Mouse (Mus musculus) CH12.LX (cell line): ENCODE measurements at regions not wholly inside any gene's neighbourhood (a gene's known extent, or its start where the extent isn't known, plus 50 kb on each side); places are given as distances from the start of the nearest gene placed in this dataset.

Source experiments
- DNase-seq: peaks from one replicate; pipeline ENCODE4 v3.0.0-alpha.2; 2013; ENCODE audit errors: extremely low read depth
- H3K27ac ChIP-seq: 2 replicates; pipeline ENCODE4 v1.5.1; 2012; ENCODE audit warnings: low read depth, mild to moderate bottlenecking, control low read depth, moderate library complexity; ENCODE audit not compliant: insufficient read depth
- H3K27me3 ChIP-seq: replicated peaks from 2 replicates; pipeline ENCODE3; 2012; ENCODE audit warnings: inconsistent platforms
- H3K36me3 ChIP-seq, 2 experiments: replicated peaks in 1 of 2; 2 replicates each; pipeline versions ENCODE3 to v1.6.1; 2012; ENCODE audit warnings: inconsistent platforms in 1 of 2, low read length in 1 of 2, mild to moderate bottlenecking in 1 of 2, mixed read lengths in 1 of 2, moderate library complexity in 1 of 2; ENCODE audit not compliant: control insufficient read depth in 1 of 2, insufficient read depth in 1 of 2
- H3K4me1 ChIP-seq, 2 experiments: 2 replicates each; pipeline ENCODE4 v1.6.1; 2012; ENCODE audit warnings: inconsistent platforms in 1 of 2, moderate library complexity in 1 of 2; ENCODE audit not compliant: insufficient read depth in 2 of 2, control insufficient read depth in 1 of 2
- H3K4me2 ChIP-seq: 2 replicates; pipeline ENCODE4 v1.6.1; 2012; ENCODE audit warnings: low read depth, mild to moderate bottlenecking, control low read depth; ENCODE audit not compliant: poor library complexity, insufficient read depth, severe bottlenecking
- H3K4me3 ChIP-seq, 3 experiments: fragments of 150-350 bp in 1 of 3; sonication (generic) in 1 of 3; replicated peaks in 1 of 3; 2 replicates each; pipeline versions ENCODE3 to v1.5.1; 2011 to 2012; ENCODE audit warnings: low read depth in 2 of 3, low read length in 2 of 3, mild to moderate bottlenecking in 2 of 3, moderate library complexity in 2 of 3, control low read depth in 1 of 3, improper control_type of control experiment in 1 of 3, inconsistent platforms in 1 of 3, mixed read lengths in 1 of 3; ENCODE audit not compliant: poor library complexity in 1 of 3
- H3K79me2 ChIP-seq: replicated peaks from 2 replicates; pipeline ENCODE4 v1.6.1; 2012; ENCODE audit warnings: mild to moderate bottlenecking, moderate library complexity; ENCODE audit not compliant: control insufficient read depth, poor library complexity, insufficient read depth, severe bottlenecking; ENCODE audit errors: extremely low read depth
- H3K9ac ChIP-seq: 2 replicates; pipeline ENCODE4 v1.6.1; 2012; ENCODE audit warnings: low read depth, mild to moderate bottlenecking, control low read depth, moderate library complexity; ENCODE audit not compliant: insufficient read depth
- H3K9me3 ChIP-seq: replicated peaks from 2 replicates; pipeline ENCODE3; 2012; ENCODE audit warnings: low read length, inconsistent platforms, mixed read lengths
- GABPA ChIP-seq: IDR thresholded peaks from 2 replicates; pipeline ENCODE4 v1.6.1; 2012; ENCODE audit warnings: low read depth, low read length, improper control_type of control experiment, inconsistent platforms; ENCODE audit not compliant: insufficient replicate concordance
- IRF4 ChIP-seq: IDR thresholded peaks from 2 replicates; pipeline ENCODE4 v1.6.1; 2014; ENCODE audit warnings: low read depth, mild to moderate bottlenecking, inconsistent platforms, low read length, improper control_type of control experiment
- JUND ChIP-seq: conservative IDR thresholded peaks from 2 replicates; pipeline ENCODE4 v1.6.1; 2011; ENCODE audit warnings: low read depth, low read length, improper control_type of control experiment
- MAZ ChIP-seq: IDR thresholded peaks from 2 replicates; pipeline ENCODE4 v1.6.1; 2012; ENCODE audit warnings: low read depth, mild to moderate bottlenecking, inconsistent platforms, low read length, improper control_type of control experiment, moderate library complexity
- NELFE ChIP-seq: IDR thresholded peaks from 2 replicates; pipeline ENCODE4 v1.6.1; 2011; ENCODE audit warnings: low read depth, low read length, improper control_type of control experiment
- NRF1 ChIP-seq: IDR thresholded peaks from 2 replicates; pipeline ENCODE4 v1.6.1; 2014; ENCODE audit warnings: low read depth, mild to moderate bottlenecking, inconsistent platforms, low read length, improper control_type of control experiment, moderate library complexity
- POLR2A ChIP-seq: IDR thresholded peaks from 2 replicates; pipeline ENCODE4 v1.6.1; 2011; ENCODE audit warnings: low read depth, mild to moderate bottlenecking, improper control_type of control experiment, low read length
- USF2 ChIP-seq: conservative IDR thresholded peaks from 2 replicates; pipeline ENCODE4 v1.6.1; 2011; ENCODE audit warnings: low read depth, low read length, improper control_type of control experiment
- ZKSCAN1 ChIP-seq: IDR thresholded peaks from 2 replicates; pipeline ENCODE4 v1.6.1; 2012; ENCODE audit warnings: low read depth, inconsistent platforms, low read length, improper control_type of control experiment, borderline replicate concordance
- ZMIZ1 ChIP-seq: IDR thresholded peaks from 2 replicates; pipeline ENCODE4 v1.6.1; 2012; ENCODE audit warnings: low read depth, mild to moderate bottlenecking, inconsistent platforms, low read length, improper control_type of control experiment
- dilution Hi-C: fragments of 300-500 bp; cut with MboI; formaldehyde crosslinking; loops from 2 replicates; pipeline ENCODE4 v1.14.3; 2020; ENCODE audit warnings: low sequenced_read_pairs; ENCODE audit not compliant: extremely low pct_unique_long_range_greater_than_20kb, extremely low pct_ligation_motif_present
- in situ Hi-C: fragments of 300-500 bp; cut with MboI; formaldehyde crosslinking; loops from 3 replicates; pipeline ENCODE4 v1.14.3; 2019; ENCODE audit warnings: low sequenced_read_pairs, low pct_ligation_motif_present, low pct_unique_long_range_greater_than_20kb, mixed read lengths

DNA sequence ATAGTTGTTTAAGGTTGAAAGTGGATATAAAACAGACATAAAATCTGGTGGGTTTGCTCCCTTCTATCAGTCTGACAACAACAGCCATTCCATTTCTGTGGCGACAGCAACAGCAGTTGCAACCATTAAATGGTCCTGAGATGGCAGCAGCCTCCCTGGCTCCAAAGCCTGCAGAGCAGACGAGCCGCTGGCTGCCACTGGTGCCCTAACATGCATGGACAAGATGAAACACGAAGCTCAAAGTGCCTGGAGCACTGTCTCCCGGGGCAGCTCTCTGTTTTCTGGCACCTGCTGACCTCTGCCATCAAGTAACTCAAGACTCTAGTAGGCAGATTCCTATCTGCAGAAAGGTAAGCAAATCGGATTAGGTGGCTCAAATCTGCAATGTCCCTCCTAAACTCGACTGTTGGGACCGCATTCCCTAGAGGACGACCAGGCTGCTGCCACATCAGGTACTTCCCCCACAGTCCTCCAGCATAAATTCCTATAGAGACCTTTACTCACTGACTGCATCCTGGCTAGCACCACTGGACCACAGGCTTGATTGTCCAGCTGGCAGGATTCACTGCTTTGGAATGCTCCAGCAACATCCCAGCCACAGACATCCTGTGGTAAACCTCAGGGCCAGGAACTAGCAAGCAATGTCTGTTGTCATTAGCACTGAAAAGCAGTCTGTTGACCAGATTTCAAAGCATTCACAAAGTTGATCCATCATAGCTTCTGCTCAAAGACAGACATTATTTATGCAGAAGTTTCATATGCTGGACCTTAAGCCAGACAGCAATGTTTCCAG is 490.0 kb downstream of the Psat1 start:
- no peaks in the 10 kb centered on the region for H3K79me2 ChIP-seq
- H3K9ac ChIP-seq = no peak overlapping the region
- TF ChIP-seq NELFE = no peak
- no peak for TF ChIP-seq POLR2A
- DNase-seq = no peak
- no peak overlapping the region for H3K4me2 ChIP-seq
- no peak overlapping the region for H3K27ac ChIP-seq
- dilution Hi-C loops = no loop called here
- in situ Hi-C loops = no loop called here
- no peaks in the 10 kb centered on the region for H3K4me1 ChIP-seq
- no peaks in the 10 kb centered on the region for H3K36me3 ChIP-seq
- no peaks in the 10 kb centered on the region for H3K27me3 ChIP-seq
- H3K9me3 ChIP-seq = no peaks in the 10 kb centered on the region
- H3K4me3 ChIP-seq = no peak overlapping the region

DNA sequence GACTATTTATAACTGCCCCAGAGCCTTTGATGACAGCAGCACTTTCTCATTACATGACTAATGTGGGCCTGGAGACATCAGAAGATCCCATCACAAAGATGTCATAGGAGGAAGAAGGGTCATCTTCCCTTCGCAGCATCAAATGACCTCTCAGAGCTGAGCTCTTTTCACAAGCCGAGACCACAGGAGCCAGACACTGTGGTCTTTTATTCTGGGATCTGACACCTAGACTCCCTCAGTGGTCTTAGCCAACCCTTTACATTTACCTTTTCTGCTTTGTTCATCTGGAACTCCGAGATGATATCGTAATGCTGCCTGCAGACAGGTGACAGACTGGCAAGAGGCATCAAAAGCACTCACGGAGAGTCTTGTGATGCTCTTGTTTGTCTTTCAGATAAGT is 498.1 kb downstream of the Psat1 start:
- Histone ChIP-seq H3K4me3 (no peak overlapping the region), H3K9me3 (no peaks in the 10 kb centered on the region), H3K4me1 (no peaks in the 10 kb centered on the region), H3K27me3 (no peaks in the 10 kb centered on the region), H3K27ac (no peak overlapping the region), H3K36me3 (no peaks in the 10 kb centered on the region), H3K79me2 (no peaks in the 10 kb centered on the region), H3K9ac (no peak overlapping the region), H3K4me2 (no peak overlapping the region)
- dilution Hi-C loops (no loop called here), in situ Hi-C loops (no loop called here)
- TF ChIP-seq USF2 (no peak), GABPA (no peak), MAZ (no peak)
- no peak for DNase-seq

DNA sequence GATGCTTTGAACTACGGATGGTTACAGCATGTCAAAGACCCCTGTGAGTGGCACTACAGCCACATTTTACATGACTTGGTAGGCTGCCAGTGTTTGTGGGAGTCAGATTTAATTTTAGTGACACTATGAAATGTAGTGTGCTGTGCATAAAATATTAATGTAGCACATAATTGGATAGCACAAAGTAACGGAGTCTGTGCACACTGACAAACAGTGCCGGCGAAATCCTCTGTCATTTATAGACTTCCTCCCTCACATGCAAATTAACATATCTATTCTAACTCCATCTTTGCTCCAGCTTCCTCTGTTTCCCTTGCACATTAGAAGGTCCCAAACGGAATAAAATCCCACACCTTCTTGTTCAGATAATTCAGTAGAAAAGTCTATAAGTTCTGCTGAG is 515.3 kb downstream of the Psat1 start:
- Histone ChIP-seq H3K27me3 (no peaks in the 10 kb centered on the region), H3K9ac (no peak overlapping the region), H3K79me2 (no peaks in the 10 kb centered on the region), H3K36me3 (no peaks in the 10 kb centered on the region), H3K9me3 (no peaks in the 10 kb centered on the region), H3K27ac (no peak overlapping the region), H3K4me1 (no peaks in the 10 kb centered on the region), H3K4me2 (no peak overlapping the region), H3K4me3 (no peak overlapping the region)
- dilution Hi-C loops (no loop called here), in situ Hi-C loops (no loop called here)
- DNase-seq = no peak
- TF ChIP-seq ZMIZ1 (no peak), IRF4 (no peak), JUND (no peak), ZKSCAN1 (no peak), NRF1 (no peak)
